Mouse (Mus musculus) c-Kit-positive CD71-positive TER-119-negative erythroid progenitor cells, embryonic 14.5 days (primary cell): ENCODE results near the gene Cdc42bpg.

Experiments
- DNase-seq: peaks from one replicate; pipeline ENCODE4 v3.0.0-alpha.2; 2013; ENCODE audit warnings: low read depth

Gene Cdc42bpg

DNA sequence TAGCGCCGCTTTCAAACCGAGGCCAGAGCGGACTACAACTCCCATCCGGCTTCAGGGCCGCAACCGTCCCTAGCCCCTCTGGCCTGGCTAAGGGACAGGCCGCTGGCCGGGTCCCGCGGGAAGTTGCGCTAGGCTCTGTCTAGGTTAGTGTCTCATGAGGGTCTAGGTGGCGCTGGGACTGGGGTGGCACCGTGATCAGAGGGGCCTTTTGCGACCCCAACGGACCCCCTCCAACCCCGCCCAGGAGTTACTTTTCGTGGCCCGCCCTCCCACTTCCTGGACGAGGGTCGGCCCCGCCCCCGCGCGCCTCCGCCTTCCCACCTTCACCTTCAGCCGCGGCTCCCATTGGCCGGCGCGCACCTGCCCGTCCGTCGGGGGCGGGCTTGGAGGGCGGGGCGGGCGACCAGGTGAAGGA, at the start of gene Cdc42bpg:
Cdc42bpg (plus strand) TSS at position 320 of the 415 bp plus-strand sequence.
- peak; percentile 65 for DNase-seq

DNA sequence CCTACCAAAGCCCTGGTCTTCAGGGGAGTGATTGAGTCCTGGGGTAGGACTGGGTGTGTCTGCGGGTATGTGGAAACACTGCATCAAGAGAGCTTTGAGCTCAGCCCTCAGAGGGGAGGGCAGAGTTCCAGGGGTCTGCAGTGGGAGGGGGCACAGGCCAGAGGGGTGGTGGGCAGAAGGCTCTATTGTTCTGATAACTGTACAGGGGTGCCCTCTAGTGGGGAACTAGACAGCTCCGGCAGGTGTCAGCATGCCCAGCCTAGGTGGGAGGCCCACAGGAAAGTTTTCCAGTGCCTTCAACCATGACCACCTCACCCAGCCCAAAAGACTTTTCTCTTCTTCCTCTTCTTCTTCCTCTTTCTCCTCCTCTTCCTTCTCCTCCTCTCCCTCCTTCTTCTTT, 45.8 kb upstream of the Cdc42bpg start:
- DNase-seq, result no peak

DNA sequence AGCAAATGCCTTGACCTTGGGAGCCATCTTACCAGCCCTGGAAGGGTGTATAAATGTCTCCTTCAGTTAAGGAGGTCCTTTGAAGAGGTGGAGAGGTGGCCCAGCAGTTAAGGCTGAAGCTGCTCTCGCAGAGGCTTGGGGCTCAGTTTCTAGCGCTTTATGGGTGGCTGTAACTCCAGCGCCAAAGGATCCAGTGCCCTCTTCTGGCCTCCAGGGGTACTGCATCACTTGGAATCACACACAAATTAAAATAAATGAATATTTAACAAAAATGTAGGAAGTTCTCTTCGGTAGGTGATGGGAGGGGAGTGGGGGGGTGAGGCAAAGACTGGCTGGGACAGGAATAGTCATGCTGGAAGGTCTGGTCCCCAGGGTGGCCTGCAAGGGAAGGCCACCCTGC, 45.3 kb upstream of the Cdc42bpg start:
- no peak for DNase-seq

DNA sequence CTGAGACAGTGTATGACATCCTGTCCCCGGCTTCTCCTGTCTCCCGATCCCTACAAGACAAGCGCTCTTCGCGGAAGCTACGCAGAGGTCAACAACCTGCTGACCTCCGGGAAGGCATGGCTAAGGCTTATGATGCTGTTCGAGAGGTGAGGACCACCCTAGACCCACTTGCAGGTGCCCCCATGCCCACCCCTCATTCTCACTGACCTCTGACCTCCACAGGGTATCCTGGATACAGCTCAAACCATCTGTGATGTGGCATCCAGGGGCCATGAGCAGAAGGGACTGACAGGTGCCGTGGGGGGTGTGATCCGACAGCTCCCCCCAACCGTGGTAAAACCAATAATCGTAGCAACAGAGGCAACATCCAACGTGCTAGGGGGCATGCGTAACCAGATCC, 44.9 kb upstream of the Cdc42bpg start:
- DNase-seq, result no peak

DNA sequence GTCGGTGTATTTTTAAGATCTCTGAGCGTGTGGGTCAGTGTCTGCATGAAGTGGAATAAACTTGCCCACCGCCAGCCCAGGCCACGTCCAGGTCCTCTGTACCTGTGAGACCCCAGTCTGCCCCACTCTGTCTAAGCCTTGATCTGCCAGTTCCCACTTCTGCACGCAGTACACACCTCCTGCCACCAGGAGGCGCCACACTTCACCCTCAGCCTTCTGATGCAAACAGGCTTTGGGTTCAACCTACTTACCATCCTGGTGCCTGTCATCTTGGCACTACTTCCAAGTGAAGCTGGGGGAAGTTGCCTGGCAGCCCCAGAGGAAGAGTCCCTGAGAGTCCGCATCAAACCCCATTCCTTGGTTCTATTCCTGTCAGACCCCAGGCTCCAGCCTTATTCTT, 44.0 kb upstream of the Cdc42bpg start:
- DNase-seq, result no peak

DNA sequence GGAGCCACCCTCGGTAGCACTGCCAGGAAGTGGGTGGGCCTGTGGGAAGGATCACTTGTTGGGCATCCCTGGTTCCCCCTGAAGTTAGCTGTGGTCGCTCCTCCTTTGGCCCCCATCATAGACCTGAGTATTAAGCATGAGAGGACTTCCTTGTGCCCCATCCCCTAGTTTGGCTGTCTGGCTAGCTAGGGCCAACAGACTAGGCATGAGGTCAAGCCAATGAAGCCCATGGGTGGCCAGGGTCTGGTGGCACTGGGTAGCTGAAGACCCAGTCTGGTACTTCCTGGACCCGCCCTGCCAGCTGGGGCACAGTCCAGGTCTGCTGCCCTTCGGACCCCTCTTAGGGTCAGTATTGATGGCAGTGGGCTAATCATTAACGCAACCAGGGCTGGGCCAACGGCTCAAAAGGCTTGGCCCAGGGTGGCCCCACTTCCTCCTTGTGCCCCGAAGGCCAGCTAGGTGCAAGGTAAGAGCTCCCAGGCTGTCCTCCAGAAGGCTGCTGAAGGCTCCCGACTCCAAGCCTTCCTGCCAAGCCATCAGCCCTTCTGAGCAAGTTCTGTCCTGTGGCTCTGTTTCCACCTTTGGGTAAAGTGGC, 43.3 kb upstream of the Cdc42bpg start:
- no peak for DNase-seq

DNA sequence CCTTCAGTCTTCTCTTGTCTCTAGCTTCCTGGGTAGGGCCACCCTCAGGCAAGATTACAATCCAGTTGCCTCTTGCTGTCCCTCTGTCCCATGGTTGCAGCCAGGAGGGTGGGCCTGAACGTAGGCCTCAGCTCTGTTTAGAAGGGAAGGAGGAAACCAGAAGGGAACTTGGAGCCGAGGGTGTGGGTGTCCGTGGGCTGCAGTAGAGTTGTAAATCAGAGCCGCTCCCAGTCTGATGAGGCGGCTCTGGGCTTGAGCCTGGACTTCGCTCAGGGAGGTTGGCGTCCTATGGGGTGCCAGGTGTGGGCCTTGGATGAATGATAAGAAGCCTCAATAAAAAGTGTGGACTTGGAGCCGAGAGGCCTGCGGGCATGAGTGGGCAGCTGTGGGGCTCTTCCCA, 42.1 kb upstream of the Cdc42bpg start:
- DNase-seq, result no peak

DNA sequence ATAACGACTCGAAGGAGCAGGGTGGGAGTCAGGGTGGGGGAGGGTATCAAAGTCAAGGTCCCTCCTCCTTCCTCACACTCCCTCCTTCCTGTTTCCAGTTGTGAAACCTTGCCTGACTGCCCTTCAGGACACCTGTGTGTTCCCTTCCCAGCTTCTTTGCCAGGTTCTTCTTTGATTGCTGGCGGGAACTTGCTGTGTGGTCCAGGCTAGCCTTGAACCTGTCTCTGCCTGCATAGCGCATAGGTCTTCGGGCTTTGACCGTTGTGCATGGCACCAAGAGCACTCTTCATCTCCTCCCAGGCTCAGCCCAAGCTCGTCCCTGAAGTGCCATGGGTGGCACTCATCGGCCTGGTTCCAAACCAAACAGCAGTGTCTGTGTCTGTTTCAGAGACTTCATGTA, 41.3 kb upstream of the Cdc42bpg start:
- DNase-seq, result no peak

DNA sequence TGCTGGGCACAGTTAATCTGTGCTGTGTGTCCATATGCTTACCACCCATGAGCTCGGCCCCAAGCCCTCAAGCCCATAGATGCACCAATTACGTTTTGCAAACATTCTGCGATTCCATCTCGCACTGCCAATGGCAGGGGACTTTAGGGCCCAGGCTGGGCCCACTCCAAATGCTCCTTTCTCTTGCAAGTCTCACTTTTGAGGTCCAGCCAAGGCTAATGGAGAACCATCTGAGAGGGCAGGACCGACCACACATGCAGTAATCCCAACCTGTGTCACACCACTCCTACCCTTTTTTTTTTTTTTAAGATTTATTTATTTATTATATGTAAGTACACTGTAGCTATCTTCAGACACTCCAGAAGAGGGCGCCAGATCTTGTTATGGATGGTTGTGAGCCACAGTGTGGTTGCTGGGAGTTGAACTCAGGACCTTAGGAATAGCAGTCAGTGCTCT, 40.5 kb upstream of the Cdc42bpg start:
- no peak for DNase-seq

DNA sequence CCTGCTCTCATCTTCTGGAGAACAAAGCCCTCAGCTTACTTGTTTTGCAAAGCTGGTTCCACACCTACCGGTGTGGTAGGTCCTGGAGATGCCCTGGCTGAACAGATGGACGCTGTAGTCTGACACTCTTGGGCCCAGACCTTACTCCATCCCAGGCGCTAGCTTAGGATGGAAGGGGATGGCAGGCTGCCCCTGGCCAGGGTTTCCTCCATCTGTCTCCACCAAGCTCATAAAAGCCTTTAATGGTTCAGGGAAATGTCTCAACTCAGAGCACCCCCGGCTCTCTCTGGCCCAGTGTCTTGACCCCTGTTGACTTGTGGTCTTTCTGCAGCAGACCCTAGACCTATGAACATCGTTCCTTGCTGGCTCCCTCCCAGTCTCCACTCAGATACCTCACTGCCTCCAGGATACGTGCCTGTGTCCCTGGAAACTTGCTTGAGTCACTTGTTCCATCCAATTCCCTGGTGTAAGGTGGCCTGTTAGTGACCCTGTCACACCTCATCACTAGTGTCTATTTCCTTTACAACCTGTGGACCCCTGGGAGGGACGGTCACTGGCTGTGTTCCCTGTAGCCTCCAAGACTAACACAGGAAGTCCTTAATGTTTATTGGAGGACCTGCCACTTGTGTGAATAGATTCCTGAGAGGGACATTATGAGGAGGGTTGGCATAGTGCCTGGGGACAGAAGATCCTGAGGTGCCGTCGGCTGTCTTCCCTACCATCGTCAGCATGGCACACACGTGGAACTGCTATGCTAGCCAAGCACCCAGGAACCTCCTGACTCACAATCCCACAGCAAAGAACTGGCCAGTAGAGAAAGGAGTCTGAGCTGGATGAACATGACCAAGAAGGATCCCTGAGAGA, 38.7 kb upstream of the Cdc42bpg start:
- no peak for DNase-seq

DNA sequence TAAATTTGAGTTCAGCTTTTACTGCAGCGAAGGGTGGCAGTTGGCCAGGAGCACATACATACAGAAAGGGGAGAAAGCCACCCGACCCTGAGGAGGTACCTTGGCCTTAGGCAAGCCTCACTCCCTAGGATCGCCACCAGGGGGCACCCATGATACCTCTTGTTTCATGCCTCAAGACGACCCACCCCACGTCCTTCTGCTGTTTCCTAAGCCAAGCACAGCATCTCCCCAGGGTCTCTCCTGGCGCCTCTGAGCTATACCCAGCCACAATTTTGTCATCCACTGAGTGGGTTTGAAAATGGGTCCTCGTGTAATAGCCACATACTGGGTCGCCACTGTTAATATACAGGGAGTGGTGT, 38.1 kb upstream of the Cdc42bpg start:
- DNase-seq, result peak; percentile 85

DNA sequence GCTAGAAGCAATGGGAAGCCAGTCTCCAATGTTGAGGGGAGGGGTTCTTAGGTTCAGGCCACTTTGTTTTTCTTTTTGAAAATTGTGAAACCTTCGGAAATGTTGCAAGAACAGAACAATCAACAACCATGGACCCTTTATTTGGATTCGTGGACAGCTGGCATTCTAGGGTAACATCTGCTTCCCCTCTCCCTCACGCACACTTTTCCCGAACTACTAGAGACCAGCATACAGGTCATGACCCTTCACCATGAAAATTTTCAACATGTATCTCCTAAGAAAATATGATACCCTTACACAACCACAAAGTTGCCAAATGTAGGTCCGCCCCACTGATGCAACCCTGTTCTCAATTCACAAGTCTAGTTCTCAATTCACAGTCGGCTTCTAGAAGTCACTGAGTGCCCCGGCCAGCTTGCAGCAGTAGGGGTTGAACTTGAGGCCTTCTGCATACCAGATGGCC, 37.6 kb upstream of the Cdc42bpg start:
- no peak for DNase-seq

DNA sequence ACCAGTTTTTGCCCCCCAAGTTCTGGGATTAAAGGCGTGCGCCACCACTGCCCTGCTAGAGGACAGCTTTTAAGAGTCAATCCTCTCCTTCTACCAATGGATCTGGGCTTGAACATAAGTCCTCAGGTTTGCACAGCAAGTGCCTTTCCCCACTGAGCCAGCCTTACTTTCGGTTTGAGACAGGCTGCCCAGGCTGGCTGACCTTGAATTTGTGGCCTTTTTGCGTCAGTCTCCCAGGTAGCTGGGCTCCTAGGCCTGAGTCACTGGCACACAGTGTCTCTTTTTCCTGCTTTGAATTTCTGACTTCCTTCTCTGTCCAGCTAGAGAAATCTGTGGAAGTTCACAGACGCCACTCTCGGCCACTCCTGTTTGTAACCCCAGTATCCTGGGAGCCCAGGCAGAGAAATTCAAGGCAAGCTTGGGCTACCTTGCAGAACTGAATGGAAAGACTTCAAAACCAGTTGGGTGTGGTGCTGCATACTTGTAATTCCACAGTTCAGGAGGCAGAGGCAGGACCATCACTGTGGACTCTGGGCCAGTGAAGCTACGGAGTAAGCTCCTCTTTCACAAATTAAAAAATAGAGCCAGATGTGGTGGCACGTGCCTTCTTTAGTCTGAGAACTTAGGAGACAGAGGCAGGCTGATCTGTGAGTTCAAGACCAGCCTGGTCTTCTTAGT, 36.3 kb upstream of the Cdc42bpg start:
- no peak for DNase-seq

DNA sequence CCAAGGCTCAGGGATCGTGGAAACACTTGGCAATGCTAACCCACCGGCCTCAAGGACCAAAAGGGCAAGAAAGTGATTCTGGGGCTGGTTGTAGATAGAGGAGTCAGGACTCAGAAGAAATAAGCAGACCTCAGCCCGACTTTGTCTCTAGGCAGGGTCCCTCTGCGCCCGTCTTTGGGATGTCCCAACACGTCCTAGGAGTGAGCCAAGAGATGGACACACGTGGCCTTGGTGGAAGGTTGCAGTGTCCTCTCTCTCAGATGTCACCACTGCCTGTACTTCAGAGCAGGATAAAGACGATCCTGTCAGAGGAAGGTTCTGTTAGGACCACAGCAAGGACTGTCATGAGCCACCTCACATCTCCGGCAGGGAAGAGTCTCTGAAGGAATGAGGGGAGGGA, 35.6 kb upstream of the Cdc42bpg start:
- no peak for DNase-seq

DNA sequence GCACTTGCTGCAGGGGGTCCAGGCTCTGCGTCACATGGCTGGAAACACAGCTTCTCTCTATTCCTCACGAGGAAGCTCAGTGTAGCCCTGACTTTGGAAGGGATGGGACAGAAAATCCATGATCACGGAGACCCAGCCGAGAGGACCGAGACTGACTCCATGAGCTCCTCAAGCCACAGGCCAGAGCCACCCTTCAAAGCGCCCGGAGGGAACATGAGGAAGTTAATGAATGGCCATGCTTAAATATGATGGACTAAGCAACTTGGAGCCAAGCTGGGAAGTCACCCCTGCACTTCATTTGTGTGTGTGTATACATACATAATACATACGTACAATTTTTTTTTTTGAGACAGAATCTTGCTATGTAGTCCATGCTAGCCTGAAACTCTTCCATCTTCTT, 35.0 kb upstream of the Cdc42bpg start:
- DNase-seq, result no peak

DNA sequence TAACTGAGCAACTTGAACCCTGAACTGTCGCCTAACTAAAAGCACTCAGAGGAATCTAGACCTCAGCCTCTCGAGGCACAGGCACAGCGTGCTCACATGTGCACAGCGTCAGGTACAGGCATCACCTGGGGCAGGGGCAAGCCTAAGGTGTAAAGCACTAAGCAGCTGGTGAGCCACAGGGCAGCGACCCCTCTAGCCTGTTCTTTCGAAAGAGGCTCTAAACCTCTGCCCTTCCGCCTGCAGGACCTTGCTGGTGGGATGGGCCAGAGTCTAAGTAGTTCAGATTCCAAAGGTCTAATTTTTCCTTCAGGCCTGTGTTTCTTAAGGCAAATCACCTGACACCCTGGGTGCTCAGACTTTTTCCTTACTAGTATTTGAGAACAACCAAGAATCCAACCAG, 34.2 kb upstream of the Cdc42bpg start:
- DNase-seq, result no peak

DNA sequence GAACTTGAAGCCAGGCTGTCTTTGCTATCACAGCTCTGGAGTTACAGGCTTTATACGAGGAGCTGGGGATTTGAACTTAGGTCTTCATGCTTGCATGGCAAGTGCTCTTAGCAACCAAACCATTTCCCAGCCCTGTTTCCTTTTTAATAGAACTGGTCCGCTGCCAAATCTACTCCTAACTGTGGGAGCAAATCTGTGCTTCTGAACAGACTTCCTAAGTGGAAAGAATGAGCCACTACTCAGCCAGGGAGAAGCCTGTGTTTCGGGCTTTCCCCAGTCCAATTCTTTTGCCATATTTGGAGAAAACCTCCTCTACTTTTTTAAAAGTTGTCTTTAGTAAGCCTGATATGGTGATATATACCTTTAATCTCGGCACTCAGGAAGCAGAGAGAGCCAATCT, 33.5 kb upstream of the Cdc42bpg start:
- DNase-seq, result no peak

DNA sequence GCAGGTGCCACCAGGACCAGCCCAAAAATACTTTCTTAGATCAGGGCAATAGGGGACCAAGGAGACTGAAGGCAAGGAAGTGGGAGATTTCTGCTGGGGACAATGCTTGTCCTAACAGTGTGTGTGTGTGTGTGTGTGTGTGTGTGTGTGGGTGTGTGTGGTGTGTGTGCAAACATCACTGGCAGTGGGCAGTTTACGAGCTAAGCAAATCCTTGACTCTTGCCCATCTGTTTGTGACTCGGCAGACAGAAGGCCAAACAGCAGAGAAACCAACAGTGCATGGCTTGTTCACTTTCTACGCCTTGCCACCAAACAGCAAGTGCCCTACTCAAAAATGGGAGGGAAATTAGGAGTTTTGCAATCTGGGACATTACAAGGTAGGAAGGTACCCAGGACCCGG, 32.7 kb upstream of the Cdc42bpg start:
- no peak for DNase-seq

DNA sequence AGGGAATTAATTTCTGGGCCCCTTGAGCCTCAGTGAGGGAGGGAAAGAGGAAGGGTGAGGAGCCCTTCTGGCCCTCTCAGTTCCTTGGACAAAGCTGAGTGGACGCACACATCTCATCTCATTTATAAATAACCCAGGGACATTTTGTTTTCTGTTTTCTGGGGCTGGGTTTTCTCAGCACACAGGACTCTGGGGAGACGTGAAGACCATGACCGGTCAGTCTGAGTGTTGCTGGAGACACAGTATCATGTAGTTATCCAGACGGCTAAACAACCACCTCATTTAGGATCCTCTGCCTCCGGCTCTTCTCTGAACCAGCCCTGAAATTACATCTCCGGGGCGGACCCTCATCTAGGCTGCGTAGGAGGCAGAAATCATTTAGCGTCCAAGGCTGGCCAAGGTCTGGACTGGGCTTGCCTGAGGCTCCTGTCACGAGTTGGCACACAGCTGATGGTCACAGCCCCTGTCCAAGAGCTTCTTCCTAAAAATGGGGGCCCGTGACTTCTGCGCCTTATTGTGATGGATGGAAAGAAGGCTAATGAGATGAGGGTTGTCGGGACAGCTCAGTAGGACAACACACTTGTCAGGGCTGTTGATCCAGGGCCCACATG, 32.2 kb upstream of the Cdc42bpg start:
- no peak for DNase-seq

DNA sequence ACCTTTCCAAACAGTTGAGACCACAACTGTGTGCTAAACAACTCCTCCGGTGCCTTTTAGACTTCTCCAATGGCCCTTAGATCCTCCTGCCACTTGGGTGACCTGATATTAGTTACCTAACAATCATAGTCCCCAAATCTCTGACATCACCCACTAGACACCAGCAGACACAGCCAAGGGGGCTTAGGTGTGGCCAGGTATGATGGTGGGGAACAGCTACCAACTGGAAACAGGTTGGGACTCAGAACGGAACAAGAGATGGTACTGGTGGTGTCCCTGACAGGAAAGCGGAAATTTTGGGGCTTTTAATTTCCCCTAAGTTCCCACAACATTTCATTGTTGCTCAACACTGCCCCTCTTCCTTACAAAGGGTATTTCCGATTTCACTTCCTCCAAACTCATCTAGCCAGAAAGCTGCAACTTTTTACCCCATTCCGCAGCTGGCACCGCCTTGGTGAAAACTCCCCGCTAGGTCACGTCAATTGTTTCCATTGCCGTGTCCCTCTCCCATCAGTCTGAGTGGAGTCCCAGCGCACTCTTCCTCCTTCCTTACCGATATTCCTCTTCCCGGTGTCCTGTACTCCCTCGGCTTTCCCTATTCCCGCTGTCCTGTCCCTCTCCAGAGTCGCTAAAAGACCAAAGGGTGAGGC, 30.4 kb upstream of the Cdc42bpg start:
- DNase-seq, result no peak

DNA sequence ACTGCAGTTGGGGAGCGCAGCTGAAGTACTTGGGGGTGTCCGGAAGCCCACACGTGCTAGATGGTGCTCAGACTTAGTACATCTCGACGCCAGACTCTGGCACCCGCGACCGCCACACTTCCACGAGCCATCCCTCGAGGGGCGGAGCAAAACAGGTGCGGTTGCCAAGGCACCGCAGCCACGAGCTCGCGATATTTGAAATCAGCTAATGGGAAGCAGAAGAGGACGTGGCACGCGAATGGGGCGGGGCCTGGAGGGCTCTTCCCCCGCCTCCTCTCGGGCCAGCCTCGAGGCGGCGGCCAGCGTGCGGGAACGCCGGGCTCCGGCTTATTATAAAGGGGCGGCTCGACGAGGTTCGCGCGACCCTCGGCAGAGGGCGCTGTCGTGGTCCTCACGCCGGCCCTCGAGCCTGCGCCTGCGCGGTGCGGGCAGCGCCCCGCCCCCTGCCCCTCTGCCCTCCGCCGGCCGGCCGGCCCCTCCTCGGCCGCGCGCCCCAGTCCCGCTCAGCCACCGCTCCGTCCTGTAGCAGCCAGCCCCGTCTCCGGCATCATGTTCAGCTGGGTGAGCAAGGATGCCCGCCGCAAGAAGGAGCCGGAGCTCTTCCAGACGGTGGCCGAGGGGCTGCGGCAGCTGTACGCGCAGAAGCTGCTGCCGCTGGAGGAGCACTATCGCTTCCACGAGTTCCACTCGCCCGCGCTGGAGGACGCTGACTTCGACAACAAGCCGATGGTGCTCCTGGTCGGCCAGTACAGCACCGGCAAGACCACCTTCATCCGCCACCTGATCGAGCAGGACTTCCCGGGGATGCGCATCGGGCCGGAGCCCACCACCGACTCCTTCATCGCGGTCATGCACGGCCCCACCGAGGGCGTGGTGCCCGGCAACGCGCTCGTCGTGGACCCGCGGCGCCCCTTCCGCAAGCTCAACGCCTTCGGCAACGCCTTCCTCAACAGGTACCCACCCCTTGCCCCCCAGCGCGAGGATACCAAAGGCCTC, 29.5 kb upstream of the Cdc42bpg start, which contains the start of gene Ehd1:
Ehd1 (plus strand) TSS at position 300 of the 996 bp plus-strand sequence.
- DNase-seq, result peak; percentile 97
